Mouse (Mus musculus) CD4-positive helper T cell, adult 2 months (primary cell): ENCODE data around the gene Irgc1.
A peak's percentile ranks its signal among the peaks of the same experiment; 100 is the strongest.
"Not testable (repeated sequence)": the region's sequence is repeated elsewhere in the genome, so short reads cannot be mapped to it uniquely, and the experiment has no call there.

Source experiments
- DNase-seq: peaks from one replicate; pipeline ENCODE4 v3.0.0-alpha.2; 2012; ENCODE audit warnings: low read depth, missing footprints, low spot score

Irgc1 gene

GRCm38 (mm10) chr7:24435305-24435704 is 16.8 kb downstream of the Irgc1 start:
- DNase-seq, result no peak

GRCm38 (mm10) chr7:24431713-24432112 is 20.4 kb downstream of the Irgc1 start:
- DNase-seq, result peak; percentile 67

GRCm38 (mm10) chr7:24430551-24431345 is 21.3 kb downstream of the Irgc1 start:
- DNase-seq, result peak; percentile 79

DNA sequence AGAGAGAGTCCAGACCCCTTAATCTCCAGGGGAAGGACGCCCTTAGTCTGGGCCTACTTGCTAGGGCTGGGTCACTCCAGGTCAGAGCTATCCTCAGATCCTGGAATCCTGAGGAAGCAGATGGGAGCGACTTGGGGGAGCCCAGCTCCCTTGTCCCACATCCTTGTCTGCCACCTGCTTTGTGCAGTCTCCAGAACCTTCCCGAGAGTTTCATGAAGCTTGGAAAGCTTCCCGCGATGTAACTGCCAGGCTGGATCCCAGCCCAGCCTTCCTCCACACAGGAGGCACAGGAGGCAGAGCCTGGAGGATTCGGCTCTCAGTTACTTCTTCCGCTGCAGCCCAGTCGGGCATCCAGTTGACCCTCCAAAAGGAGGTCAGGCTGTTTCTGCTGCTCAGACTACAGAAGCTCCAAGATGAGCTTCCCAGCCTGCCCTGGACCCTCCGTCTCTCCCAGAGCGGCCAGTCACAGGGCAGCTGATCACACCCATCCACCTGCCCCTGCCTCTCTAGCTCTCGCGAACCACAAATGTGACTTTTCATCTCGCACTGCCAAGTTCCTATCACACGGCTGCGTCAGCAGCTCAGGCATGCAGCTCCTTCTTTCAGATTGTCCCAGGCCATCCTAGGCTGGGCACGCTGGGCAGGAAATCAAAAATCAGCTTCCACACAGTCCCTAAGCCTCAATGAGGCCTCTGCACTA is 22.5 kb downstream of the Irgc1 start:
- no peak for DNase-seq

GRCm38 (mm10) chr7:24428725-24429124 is 23.4 kb downstream of the Irgc1 start:
- DNase-seq, result no peak

DNA sequence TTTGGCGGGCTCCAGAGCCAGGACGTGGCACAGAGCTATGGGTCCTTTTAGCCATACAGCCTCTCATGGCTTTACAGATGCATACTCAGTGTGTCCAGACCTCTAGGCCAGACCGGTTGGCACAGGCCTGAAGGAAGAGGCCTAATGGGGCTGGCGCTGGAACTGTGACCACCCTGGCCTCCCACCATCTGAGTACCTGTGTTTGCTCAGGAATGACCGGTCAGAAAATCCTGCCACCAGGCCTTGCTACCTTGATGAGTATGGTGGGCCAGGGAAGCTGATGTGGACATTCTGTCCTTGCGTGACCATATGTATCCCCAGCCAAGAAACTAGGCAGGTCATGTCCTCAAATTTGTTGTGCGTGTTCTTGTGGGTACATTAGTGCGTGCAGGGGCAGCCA is 24.9 kb downstream of the Irgc1 start:
- DNase-seq, result no peak

GRCm38 (mm10) chr7:24425919-24426318 is 26.2 kb downstream of the Irgc1 start:
- DNase-seq, result no peak

DNA sequence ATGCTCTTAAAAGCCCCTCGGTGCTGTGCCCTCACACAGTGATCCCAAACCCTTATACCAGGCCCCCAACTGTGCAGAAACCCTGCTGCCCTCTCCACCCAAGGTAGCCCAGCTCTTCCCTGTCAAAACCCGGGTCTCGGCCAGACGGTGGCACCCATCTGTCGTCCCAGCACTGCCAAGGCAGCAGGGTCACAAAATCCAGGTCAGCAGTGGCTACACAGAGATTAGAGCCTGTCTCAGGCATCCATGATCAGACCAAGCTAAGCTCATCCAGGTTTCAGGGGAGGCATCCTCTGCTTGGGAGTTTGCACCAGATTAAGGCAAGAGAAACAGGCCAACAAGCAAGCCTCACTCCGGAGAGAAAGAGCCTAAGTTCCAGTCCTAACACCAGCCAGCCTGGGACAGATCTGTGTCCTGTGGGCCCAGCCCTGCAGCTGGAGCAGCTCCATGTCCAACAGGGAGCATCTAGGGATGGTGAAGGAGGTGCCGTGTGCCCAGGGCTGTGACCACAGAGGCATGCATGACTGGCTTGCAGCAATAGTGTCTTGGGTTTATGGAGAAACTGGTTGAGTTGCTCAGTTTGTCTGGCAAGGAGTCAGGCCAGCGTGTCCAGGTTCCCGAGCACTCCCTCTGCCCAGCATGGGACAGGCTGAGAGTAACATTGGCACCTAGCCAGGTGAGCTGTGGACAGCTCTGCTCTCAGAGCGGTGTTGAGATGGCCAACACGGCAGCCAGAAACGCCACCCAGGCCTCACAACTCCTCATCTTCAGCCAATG is 28.0 kb downstream of the Irgc1 start:
- DNase-seq, result no peak

GRCm38 (mm10) chr7:24423107-24423763 is 28.9 kb downstream of the Irgc1 start:
- DNase-seq, result no peak

GRCm38 (mm10) chr7:24422251-24422650 is 29.8 kb downstream of the Irgc1 start:
- DNase-seq, result no peak

GRCm38 (mm10) chr7:24421648-24422047 is 30.4 kb downstream of the Irgc1 start:
- no peak for DNase-seq

GRCm38 (mm10) chr7:24419579-24419978 is 32.5 kb downstream of the Irgc1 start:
- no peak for DNase-seq

DNA sequence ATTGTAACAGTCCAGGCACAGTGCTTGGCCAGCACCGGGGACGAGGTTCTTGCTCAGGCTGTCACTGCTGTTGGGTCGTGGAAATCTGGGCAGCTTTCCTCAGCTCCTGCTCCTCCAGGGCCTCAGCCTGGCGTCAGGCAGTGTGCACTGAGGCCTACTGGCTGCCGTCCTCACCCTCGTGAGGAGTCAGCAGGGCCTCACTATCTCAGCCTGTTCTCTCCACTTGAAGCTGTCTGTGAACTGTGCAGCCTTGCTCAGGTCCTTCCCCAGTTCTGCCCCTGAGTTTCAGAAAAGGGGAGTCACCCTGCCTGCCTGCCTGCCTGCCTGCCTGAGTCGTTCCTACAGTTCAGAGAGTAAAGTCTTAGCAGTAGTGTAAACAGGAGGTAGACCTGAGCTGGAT is 36.8 kb downstream of the Irgc1 start:
- no peak for DNase-seq

- peak; percentile 92 for DNase-seq
These were observed 38.5 kb downstream of the Irgc1 start for GRCm38 (mm10) chr7:24413630-24414029.

DNA sequence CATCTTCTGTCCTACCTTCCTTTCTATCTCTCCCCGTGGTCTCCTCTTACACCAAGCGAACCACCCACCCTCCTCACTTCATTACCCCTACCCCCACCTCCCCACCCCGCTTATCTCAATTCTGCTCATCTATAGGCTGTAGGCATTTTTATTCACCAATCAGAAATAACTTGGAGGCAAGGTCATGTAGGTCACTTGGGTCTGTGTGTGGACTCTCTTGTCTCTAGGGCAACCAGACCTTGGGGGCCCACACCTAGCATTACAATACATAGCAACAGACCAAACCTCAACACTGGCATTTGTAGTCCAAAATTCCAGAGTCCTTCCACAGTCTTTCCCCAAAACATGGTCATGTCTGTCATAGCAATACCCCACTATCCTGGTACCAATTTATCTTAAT is 41.3 kb downstream of the Irgc1 start:
- DNase-seq, result no peak

- DNase-seq, result no peak
These were observed 42.0 kb downstream of the Irgc1 start for GRCm38 (mm10) chr7:24410123-24410522.

- no peak for DNase-seq
These were observed 43.9 kb downstream of the Irgc1 start for GRCm38 (mm10) chr7:24408186-24408585.

DNA sequence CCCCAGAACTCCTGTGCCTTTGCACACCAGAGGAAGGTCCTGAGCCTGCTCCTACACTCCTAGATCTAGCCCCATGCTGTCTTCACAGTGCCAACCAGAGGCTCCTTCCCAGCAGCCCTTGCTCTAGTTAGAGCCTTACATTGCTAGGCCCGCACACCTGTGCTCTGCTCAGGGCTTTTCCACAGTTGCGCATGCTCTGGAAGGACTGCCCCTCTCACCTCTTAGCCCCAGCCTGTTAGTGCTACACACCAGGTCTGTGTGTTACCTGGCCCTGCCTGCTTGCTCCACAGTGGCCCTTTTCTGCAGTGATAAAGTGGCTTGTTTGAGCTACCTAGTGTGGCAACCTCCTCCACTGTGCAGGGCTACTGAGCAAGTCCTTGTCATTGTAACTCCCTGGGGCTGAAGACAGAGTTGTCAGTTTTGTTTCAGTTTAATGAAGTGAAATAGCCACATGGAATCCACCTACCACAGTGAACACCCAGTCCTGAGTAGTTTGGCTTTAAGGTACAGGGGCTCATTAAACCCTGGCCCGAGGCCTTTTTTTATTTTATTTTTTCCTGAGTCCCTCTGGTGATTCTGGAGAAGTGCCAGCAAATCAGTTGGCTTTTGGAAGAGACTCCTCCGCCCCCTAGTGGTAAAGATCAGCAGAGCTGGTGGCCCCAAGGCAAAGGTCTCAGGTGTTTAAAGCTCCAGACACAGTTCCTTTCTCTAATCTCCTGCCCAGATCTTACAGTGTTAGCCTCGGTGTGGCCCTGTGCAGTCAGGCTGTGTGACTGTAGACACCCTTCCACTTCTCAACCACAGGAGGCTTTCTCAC is 45.4 kb downstream of the Irgc1 start:
- DNase-seq, result peak; percentile 83

- no peak for DNase-seq
These were observed 46.4 kb downstream of the Irgc1 start for GRCm38 (mm10) chr7:24405649-24406048.

DNA sequence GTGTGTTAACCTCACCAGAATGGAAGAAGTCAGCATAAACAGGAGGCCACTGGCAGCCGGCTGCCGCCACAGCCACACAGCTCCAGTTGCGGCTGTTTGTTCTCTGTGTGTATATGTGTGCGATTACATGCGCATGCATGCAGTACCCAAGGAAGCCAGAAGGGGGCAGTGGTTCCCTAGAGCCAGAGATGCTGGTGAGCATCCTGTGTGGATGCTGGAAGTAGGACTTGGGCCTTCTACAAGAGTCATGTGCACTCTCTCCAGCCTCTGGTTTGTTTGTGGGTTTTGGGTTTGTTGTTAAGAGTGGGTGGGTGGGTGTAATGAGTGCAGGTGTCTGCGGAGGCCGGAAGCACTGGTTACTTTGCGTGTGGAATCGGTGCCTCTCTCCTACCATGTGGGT is 49.2 kb downstream of the Irgc1 start:
- peak; percentile 46 for DNase-seq

DNA sequence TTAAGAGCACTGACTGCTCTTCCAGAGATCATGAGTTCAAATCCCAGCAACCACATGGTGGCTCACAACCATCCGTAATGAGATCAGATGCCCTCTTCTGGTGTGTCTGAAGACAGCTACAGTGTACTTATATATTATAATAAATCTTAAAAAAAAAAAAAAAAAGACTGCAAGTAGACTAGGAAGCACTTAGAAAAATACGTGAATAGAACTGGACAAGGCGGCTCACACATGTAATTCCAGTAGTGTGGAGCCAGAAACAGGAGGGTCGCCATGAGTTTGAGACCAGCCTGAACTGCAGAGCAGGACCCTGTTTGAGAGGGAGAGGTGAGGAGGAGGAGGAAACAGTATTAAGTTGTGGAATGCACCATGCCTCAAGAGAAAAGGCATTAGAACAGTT is 51.6 kb downstream of the Irgc1 start:
- not testable (repeated sequence) for DNase-seq
